Mouse (Mus musculus): ENCODE results near the gene Ube2o. TPM values are rescaled to one million over a fixed set of nuclear protein-coding genes. Genes with fewer than 3 reads are reported as not detected.

Ube2o gene
- total and polyA plus RNA-seq, 2 experiments from 2014 or later, result 5.2 to 34.8 TPM

DNA sequence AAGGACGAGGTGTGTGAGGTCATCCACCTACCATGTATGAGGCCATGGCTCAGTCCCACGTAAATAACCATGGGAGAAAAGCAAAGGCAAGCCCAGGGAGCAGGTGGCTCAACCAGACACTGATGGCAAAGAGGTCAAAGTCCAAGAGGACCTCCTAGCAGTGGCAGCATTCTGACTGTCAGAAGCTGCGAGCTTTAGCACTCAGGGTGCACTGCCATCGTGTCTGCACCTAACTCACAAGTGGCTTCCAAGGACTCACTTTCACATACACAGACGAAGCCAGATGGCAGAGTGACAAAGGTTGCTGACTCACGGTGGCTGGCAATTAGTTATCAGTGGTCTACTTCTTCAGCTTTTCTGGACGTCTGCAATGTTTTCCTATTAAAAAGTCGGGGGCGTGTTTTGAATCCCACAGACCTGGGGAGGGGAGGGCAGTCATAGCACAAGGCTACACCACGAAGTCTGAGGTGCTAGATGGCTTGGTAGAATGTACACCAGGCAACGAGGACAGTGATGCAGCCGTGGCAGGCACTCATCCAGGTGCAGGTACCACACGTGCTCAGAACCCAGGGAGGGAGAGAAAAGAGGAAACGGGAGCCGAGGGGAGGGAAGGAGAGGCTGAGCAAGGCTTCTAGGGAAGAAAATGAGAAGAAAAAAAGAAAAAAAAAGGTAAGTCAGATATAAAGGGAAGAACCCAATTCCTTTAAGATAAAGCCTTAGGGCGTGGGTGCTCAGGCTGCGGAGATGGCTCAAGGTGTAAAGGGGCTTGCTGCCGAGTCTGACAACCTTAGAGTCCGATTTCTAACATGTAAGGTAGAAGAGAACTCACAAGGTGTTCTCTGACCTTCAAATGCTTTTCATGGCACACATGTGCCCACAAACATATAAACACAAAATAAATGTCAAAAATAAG is 9.2 kb downstream of the Ube2o start:
- TF ChIP-seq CTCF (IDR thresholded peaks at IDR 0.05; ENCODE audit: low read depth), result no peak
- TF ChIP-seq EP300 (IDR thresholded peaks at IDR 0.05; ENCODE audit: low read depth), result no peak
- Histone ChIP-seq H3K4me2 (ENCODE audit: low read depth, low read length) (no peak overlapping the region), H3K27me3 (ENCODE audit: control insufficient read depth, insufficient read depth, low read length) (no peaks in the 10 kb centered on the region), H3K4me1 (ENCODE audit: control insufficient read depth, insufficient read depth) (peaks cover 55% of the 10 kb centered on the region), H3K4me3 (ENCODE audit: low read depth, low read length) (no peak overlapping the region), H3K9ac (replicated peaks; ENCODE audit: low read depth, low read length) (no peak overlapping the region), H3K27ac (ENCODE audit: low read depth) (no peak overlapping the region), H3K9me3 (replicated peaks; ENCODE audit: control insufficient read depth, low read length) (no peaks in the 10 kb centered on the region), H3K36me3 (replicated peaks; ENCODE audit: control insufficient read depth, insufficient read depth, low read length) (no peaks in the 10 kb centered on the region)
- DNase-seq (ENCODE audit: low spot score), result no peak
- ATAC-seq (ENCODE audit: insufficient read depth, low read depth), result no peak
- WGBS, result 60% methylated on average over 19 of the region's 19 CpGs

DNA sequence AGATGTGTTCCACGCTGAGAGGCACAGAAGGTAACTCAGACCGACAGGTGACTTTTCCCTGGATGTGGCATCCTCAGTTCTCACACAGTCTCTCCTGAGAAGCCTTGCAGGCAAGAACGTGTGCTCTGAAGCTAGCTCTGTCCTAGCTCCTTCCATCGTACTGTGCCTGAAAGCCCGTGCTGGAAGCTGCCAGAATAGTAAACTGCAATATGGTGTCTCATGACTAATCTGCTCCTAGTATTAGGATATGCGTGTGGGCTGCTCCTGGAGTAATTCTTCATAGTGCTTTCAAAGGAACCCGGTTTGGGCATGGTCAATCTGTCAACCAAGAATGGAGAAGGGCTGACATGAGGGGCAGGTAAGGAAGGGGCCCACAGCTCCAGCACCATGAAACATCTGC is 10.4 kb downstream of the Ube2o start:
- Histone ChIP-seq H3K9me3 (replicated peaks; ENCODE audit: control insufficient read depth, low read length) (no peaks in the 10 kb centered on the region), H3K9ac (replicated peaks; ENCODE audit: low read depth, low read length) (no peak overlapping the region), H3K4me2 (ENCODE audit: low read depth, low read length) (no peak overlapping the region), H3K27ac (ENCODE audit: low read depth) (no peak overlapping the region), H3K4me3 (ENCODE audit: low read depth, low read length) (no peak overlapping the region), H3K27me3 (ENCODE audit: control insufficient read depth, insufficient read depth, low read length) (no peaks in the 10 kb centered on the region), H3K4me1 (ENCODE audit: control insufficient read depth, insufficient read depth) (peaks cover 48% of the 10 kb centered on the region), H3K36me3 (replicated peaks; ENCODE audit: control insufficient read depth, insufficient read depth, low read length) (no peaks in the 10 kb centered on the region)
- DNase-seq (ENCODE audit: low spot score) (no peak), ATAC-seq (ENCODE audit: insufficient read depth, low read depth) (no peak)
- 83% methylated on average over 7 of the region's 7 CpGs for WGBS
- TF ChIP-seq CTCF (IDR thresholded peaks at IDR 0.05; ENCODE audit: low read depth), result no peak

DNA sequence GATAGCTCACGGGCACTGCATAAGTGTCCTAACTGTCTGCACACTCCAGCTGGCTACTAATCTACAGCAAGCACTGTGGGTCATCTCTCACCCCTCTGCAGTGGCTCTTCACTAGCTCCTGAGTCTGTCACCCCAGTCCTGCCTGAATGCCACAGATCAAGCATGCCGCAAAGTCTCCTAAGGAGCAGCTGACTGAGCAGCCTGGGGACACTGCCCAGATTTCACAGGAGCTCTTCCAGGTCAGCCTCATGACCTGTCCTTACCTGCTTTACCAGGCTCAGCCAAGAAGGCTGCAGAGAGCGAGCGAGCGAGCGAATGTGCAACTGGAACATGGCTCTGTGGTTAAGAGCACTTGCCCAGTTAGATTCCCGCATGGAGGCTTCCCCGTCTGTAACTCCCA is 13.7 kb downstream of the Ube2o start:
- H3K36me3 ChIP-seq (replicated peaks; ENCODE audit: control insufficient read depth, insufficient read depth, low read length), result no peaks in the 10 kb centered on the region
- TF ChIP-seq CTCF (IDR thresholded peaks at IDR 0.05; ENCODE audit: low read depth), result no peak
- TF ChIP-seq EP300 (IDR thresholded peaks at IDR 0.05; ENCODE audit: low read depth), result no peak
- H3K9ac ChIP-seq (replicated peaks; ENCODE audit: low read depth, low read length), result no peak overlapping the region; the same call in 1 of the 2 replicates
- WGBS, result 69% methylated on average over 8 of the region's 8 CpGs
- H3K9me3 ChIP-seq (replicated peaks; ENCODE audit: control insufficient read depth, low read length), result no peaks in the 10 kb centered on the region
- H3K27me3 ChIP-seq (ENCODE audit: control insufficient read depth, insufficient read depth, low read length), result no peaks in the 10 kb centered on the region
- peaks cover 17% of the 10 kb centered on the region for H3K4me1 ChIP-seq (ENCODE audit: control insufficient read depth, insufficient read depth)
- no peak overlapping the region for H3K4me2 ChIP-seq (ENCODE audit: low read depth, low read length)
- DNase-seq (ENCODE audit: low spot score) (no peak), ATAC-seq (ENCODE audit: insufficient read depth, low read depth) (no peak)
- no peak overlapping the region for H3K4me3 ChIP-seq (ENCODE audit: low read depth, low read length)
- no peak overlapping the region for H3K27ac ChIP-seq (ENCODE audit: low read depth)

DNA sequence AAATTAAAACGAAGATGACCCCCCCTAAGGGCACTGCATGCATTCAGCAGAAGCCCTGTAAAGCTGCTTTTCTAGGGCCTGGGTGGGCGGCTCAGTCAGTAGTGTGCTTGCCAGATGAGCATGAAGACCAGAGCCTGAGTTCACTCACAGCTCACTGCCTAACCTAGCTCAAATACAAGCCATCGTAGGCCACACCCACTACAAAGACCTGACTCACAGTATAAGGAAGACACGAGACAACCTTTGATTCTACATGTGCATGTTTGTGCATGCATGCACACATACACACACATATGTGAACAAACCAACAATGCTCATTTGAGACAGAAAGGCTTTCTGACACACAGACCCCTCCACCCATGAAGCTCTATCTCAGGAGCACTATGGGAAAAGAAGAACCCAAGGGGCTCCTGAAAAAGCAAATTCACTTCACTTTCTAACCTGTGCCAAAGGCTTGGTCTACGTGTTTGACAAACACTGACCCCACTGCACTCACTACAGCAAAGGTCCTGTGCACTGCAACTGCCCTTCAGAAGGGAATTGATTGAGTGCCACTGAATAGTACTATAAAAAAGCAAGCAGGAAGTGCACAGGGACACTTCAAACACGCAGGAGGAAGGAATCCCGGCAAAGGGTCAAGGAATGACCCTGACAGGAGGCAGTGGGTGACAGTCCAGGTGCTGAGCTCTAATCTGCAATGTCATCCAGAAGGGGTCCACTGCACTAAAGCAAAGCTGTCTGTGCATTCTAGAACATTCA is 15.8 kb downstream of the Ube2o start:
- Histone ChIP-seq H3K4me3 (ENCODE audit: low read depth, low read length) (no peak overlapping the region), H3K9ac (replicated peaks; ENCODE audit: low read depth, low read length) (no peak overlapping the region), H3K36me3 (replicated peaks; ENCODE audit: control insufficient read depth, insufficient read depth, low read length) (no peaks in the 10 kb centered on the region), H3K4me1 (ENCODE audit: control insufficient read depth, insufficient read depth) (peaks cover 6% of the 10 kb centered on the region; the same call in 1 of the 2 replicates), H3K9me3 (replicated peaks; ENCODE audit: control insufficient read depth, low read length) (no peaks in the 10 kb centered on the region), H3K27ac (ENCODE audit: low read depth) (no peak overlapping the region), H3K4me2 (ENCODE audit: low read depth, low read length) (no peak overlapping the region), H3K27me3 (ENCODE audit: control insufficient read depth, insufficient read depth, low read length) (no peaks in the 10 kb centered on the region)
- 60% methylated on average over 7 of the region's 7 CpGs for WGBS
- TF ChIP-seq CTCF (IDR thresholded peaks at IDR 0.05; ENCODE audit: low read depth) (no peak), EP300 (IDR thresholded peaks at IDR 0.05; ENCODE audit: low read depth) (no peak)
- ATAC-seq (ENCODE audit: insufficient read depth, low read depth), result no peak
- DNase-seq (ENCODE audit: low spot score), result no peak

DNA sequence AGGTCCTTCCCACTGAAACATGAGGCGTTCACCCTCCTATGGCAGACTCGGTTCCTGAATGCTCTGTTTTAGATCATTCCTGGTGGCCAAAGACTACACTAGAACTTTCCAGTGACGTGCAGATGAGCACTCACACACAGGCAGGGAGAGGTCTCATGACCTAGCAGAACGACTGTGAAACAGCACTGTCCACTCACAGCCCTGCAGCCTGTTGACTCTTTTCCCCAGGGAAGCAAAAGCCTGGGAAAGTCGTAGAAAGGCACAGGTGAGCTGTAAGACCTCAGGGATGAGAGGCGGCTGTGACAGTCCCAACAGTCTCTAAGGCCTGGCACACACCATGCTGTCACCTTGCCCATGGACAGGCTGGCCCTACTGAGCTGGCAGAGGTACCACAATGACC is 24.9 kb downstream of the Ube2o start:
- no peak for DNase-seq (ENCODE audit: low spot score)
- Histone ChIP-seq H3K4me2 (ENCODE audit: low read depth, low read length) (no peak overlapping the region), H3K4me3 (ENCODE audit: low read depth, low read length) (no peak overlapping the region), H3K4me1 (ENCODE audit: control insufficient read depth, insufficient read depth) (peaks cover 23% of the 10 kb centered on the region), H3K27ac (ENCODE audit: low read depth) (no peak overlapping the region), H3K9me3 (replicated peaks; ENCODE audit: control insufficient read depth, low read length) (no peaks in the 10 kb centered on the region), H3K36me3 (replicated peaks; ENCODE audit: control insufficient read depth, insufficient read depth, low read length) (no peaks in the 10 kb centered on the region), H3K9ac (replicated peaks; ENCODE audit: low read depth, low read length) (no peak overlapping the region), H3K27me3 (ENCODE audit: control insufficient read depth, insufficient read depth, low read length) (no peaks in the 10 kb centered on the region)
- ATAC-seq (ENCODE audit: insufficient read depth, low read depth), result peak; percentile 33; the same call in 1 of the 2 replicates
- WGBS, result 37% methylated on average over 6 of the region's 6 CpGs
- TF ChIP-seq CTCF (IDR thresholded peaks at IDR 0.05; ENCODE audit: low read depth) (no peak), EP300 (IDR thresholded peaks at IDR 0.05; ENCODE audit: low read depth) (no peak)

All from heart, postnatal 0 days (tissue).